Mouse (Mus musculus): ENCODE measurements around the gene Cbx8. TPM values are rescaled to one million over a fixed set of nuclear protein-coding genes. Genes with fewer than 3 reads are reported as not detected.

Cbx8 gene
- polyA plus RNA-seq, 1 experiment, result 6.0 TPM

GRCm38 (mm10) chr11:118998540-118999265 lies 42.1 kb downstream of the Cbx8 start:
- H3K27ac ChIP-seq (ENCODE audit: insufficient read depth, low read length), result no peak overlapping the region
- peak overlapping the region; percentile 8; the same call in 1 of the 2 replicates for H3K4me3 ChIP-seq (ENCODE audit: insufficient read depth, low read length)
- H3K4me1 ChIP-seq (ENCODE audit: control insufficient read depth, insufficient read depth, low read length), result no peaks in the 10 kb centered on the region
- TF ChIP-seq CTCF (IDR thresholded peaks at IDR 0.05; ENCODE audit: extremely low read depth, insufficient read depth, low read length) (peak; percentile 57), POLR2A (IDR thresholded peaks at IDR 0.05; ENCODE audit: extremely low read depth, insufficient read depth, low read length) (peak; percentile 48; the same call in 1 of the 2 replicates)

GRCm38 (mm10) chr11:118997182-118997581 lies 43.6 kb downstream of the Cbx8 start:
- Histone ChIP-seq H3K4me3 (ENCODE audit: insufficient read depth, low read length) (no peak overlapping the region), H3K27ac (ENCODE audit: insufficient read depth, low read length) (no peak overlapping the region), H3K4me1 (ENCODE audit: control insufficient read depth, insufficient read depth, low read length) (peaks cover 3% of the 10 kb centered on the region)
- no peak for TF ChIP-seq CTCF (IDR thresholded peaks at IDR 0.05; ENCODE audit: extremely low read depth, insufficient read depth, low read length)
- no peak for TF ChIP-seq POLR2A (IDR thresholded peaks at IDR 0.05; ENCODE audit: extremely low read depth, insufficient read depth, low read length)

- Histone ChIP-seq H3K4me1 (ENCODE audit: control insufficient read depth, insufficient read depth, low read length) (peaks cover 3% of the 10 kb centered on the region), H3K4me3 (ENCODE audit: insufficient read depth, low read length) (no peak overlapping the region), H3K27ac (ENCODE audit: insufficient read depth, low read length) (no peak overlapping the region)
- TF ChIP-seq POLR2A (IDR thresholded peaks at IDR 0.05; ENCODE audit: extremely low read depth, insufficient read depth, low read length), result no peak
- no peak for TF ChIP-seq CTCF (IDR thresholded peaks at IDR 0.05; ENCODE audit: extremely low read depth, insufficient read depth, low read length)
These were observed 45.3 kb downstream of the Cbx8 start for GRCm38 (mm10) chr11:118995448-118995847.

- Histone ChIP-seq H3K4me1 (ENCODE audit: control insufficient read depth, insufficient read depth, low read length) (peaks cover 3% of the 10 kb centered on the region), H3K4me3 (ENCODE audit: insufficient read depth, low read length) (no peak overlapping the region), H3K27ac (ENCODE audit: insufficient read depth, low read length) (no peak overlapping the region)
- no peak for TF ChIP-seq POLR2A (IDR thresholded peaks at IDR 0.05; ENCODE audit: extremely low read depth, insufficient read depth, low read length)
- no peak for TF ChIP-seq CTCF (IDR thresholded peaks at IDR 0.05; ENCODE audit: extremely low read depth, insufficient read depth, low read length)
These were observed 48.0 kb downstream of the Cbx8 start for GRCm38 (mm10) chr11:118992781-118993180.

GRCm38 (mm10) chr11:118987999-118988398 lies 52.8 kb downstream of the Cbx8 start, which contains the start of gene Enpp7:
Gene Enpp7, plus strand, starts transcription at chr11:118988188.
- TF ChIP-seq CTCF (IDR thresholded peaks at IDR 0.05; ENCODE audit: extremely low read depth, insufficient read depth, low read length) (no peak), POLR2A (IDR thresholded peaks at IDR 0.05; ENCODE audit: extremely low read depth, insufficient read depth, low read length) (no peak)
- Histone ChIP-seq H3K4me1 (ENCODE audit: control insufficient read depth, insufficient read depth, low read length) (peaks cover 3% of the 10 kb centered on the region), H3K27ac (ENCODE audit: insufficient read depth, low read length) (no peak within 1 kb of the TSS), H3K4me3 (ENCODE audit: insufficient read depth, low read length) (no peak within 1 kb of the TSS)

Other genes starting within 250 kb of the Cbx8 start
- gene Rbfox3, start 129.4 kb downstream of the Cbx8 start, polyA plus RNA-seq (2012; rRNA removed), result 117 TPM in 2 replicates
- not detected in 2 replicates for gene Enpp7, start 52.8 kb downstream of the Cbx8 start, polyA plus RNA-seq (2012; rRNA removed)
- gene Cbx2, start 18.0 kb downstream of the Cbx8 start, polyA plus RNA-seq (2012; rRNA removed), result 2.6 and 2.8 TPM in 2 replicates
- gene Cbx4, start 45.3 kb upstream of the Cbx8 start, polyA plus RNA-seq (2012; rRNA removed), result 45.3 and 47.5 TPM in 2 replicates
- 15.5 and 17.6 TPM in 2 replicates for gene Tbc1d16, start 187.5 kb upstream of the Cbx8 start, polyA plus RNA-seq (2012; rRNA removed)
- 1.4 TPM in 2 replicates for gene Ccdc40, start 187.6 kb upstream of the Cbx8 start, polyA plus RNA-seq (2012; rRNA removed)
- gene Gaa, start 226.9 kb upstream of the Cbx8 start, polyA plus RNA-seq (2012; rRNA removed), result 193 and 198 TPM in 2 replicates